Mouse (Mus musculus): Measurements from ENCODE around the gene Mef2b.

DNA sequence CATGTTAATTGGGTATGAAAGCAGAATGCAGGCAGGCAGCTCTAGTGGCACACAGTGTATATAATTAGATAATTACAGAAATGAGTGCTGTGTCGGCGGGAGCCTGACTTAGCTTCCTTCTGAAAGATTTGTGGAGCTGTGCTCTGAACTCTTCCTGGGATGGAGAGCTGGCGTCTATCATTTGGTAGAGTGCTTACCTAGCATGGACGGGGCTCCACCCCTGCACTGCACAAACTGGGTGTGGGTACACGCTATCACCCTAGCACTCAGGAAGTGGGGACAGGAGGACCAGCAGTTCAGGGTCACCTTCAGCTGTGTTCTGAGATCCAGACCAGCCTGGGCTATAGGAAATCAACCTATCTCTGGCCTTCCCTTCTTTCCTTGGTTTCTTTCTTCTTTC lies 33.8 kb downstream of the Mef2b start:
- TF ChIP-seq TCF3 (IDR thresholded peaks at IDR 0.05; ENCODE audit: insufficient read length, low read depth) (no peak), POLR2A (IDR thresholded peaks at IDR 0.05; ENCODE audit: insufficient read length, low read depth) (no peak), MYOD1 (IDR thresholded peaks at IDR 0.05; ENCODE audit: control insufficient read depth in 1 of 3, insufficient read length in 2 of 3, low read depth in 2 of 3) (no peak), USF1 (IDR thresholded peaks at IDR 0.05; ENCODE audit: low read depth) (no peak), MAX (IDR thresholded peaks at IDR 0.05; ENCODE audit: low read depth) (no peak), REST (IDR thresholded peaks at IDR 0.05; ENCODE audit: insufficient read depth, insufficient read length) (no peak), CEBPB (IDR thresholded peaks at IDR 0.05; ENCODE audit: insufficient read depth, poor library complexity, severe bottlenecking) (no peak), POLR2AphosphoS2 (IDR thresholded peaks at IDR 0.05; ENCODE audit: insufficient read length, low read depth) (no peak), TCF12 (IDR thresholded peaks at IDR 0.05; ENCODE audit: insufficient read depth, poor library complexity, severe bottlenecking) (no peak), E2F4 (IDR thresholded peaks at IDR 0.05; ENCODE audit: insufficient read depth) (no peak)

Data from myocyte (in vitro differentiated cells).